Mouse (Mus musculus): ENCODE measurements around the gene Far1. TPM values are rescaled to one million over a fixed set of nuclear protein-coding genes. Genes with fewer than 3 reads are reported as not detected.
A peak's percentile ranks its signal among the peaks of the same experiment; 100 is the strongest.

Far1 gene
- total and polyA plus RNA-seq, 3 experiments: 26.4 to 34.2 TPM; not detected in 1

- Histone ChIP-seq H3K9ac (ENCODE audit: control insufficient read depth, low read depth, low read length, poor library complexity, severe bottlenecking) (peak overlapping the region; percentile 65; the same call in 1 of the 2 replicates), H3K79me2 (ENCODE audit: control insufficient read depth, insufficient read depth, low read length, poor library complexity) (peaks cover 47% of the 10 kb centered on the region), H3K27ac (ENCODE audit: control insufficient read depth, low read depth, low read length) (no peak overlapping the region), H3K36me3 (ENCODE audit: control insufficient read depth in 1 of 2, insufficient read depth in 2 of 2, low read length in 2 of 2) (peaks cover 0 to 59% of the 10 kb centered on the region in 2 experiments; a peak in 2 of 4 replicates), H3K4me1 (ENCODE audit: control insufficient read depth in 1 of 2, insufficient read depth in 2 of 2, low read length in 2 of 2) (peaks cover 12 to 45% of the 10 kb centered on the region in 2 experiments), H3K4me3 (ENCODE audit: control insufficient read depth in 1 of 2, insufficient read depth in 1 of 2, low read depth in 2 of 2, low read length in 2 of 2) (peak overlapping the region in 1 of 2 experiments; percentile 57; a peak in 2 of 4 replicates), H3K9me3 (replicated peaks; ENCODE audit: insufficient read depth, low read length) (no peaks in the 10 kb centered on the region), H3K27me3 (ENCODE audit: control insufficient read depth in 1 of 2, insufficient read depth in 2 of 2, low read length in 2 of 2) (no peaks in the 10 kb centered on the region)
- DNase-seq (ENCODE audit: low read depth, low spot score): peak; percentile 88
- TF ChIP-seq JUND (IDR thresholded peaks at IDR 0.05; ENCODE audit: low read depth, low read length): no peak
- TF ChIP-seq HCFC1 (IDR thresholded peaks at IDR 0.05; ENCODE audit: low read depth, low read length): no peak
- TF ChIP-seq MAX (IDR thresholded peaks at IDR 0.05; ENCODE audit: low read length): no peak
- TF ChIP-seq TAL1 (IDR thresholded peaks at IDR 0.05; ENCODE audit: low read length): no peak
- TF ChIP-seq CHD2 (IDR thresholded peaks at IDR 0.05; ENCODE audit: low read length): no peak
- no peak for TF ChIP-seq SMC3 (IDR thresholded peaks at IDR 0.05; ENCODE audit: low read depth, low read length)
- TF ChIP-seq ZNF384 (IDR thresholded peaks at IDR 0.05; ENCODE audit: low read depth, low read length): peak; percentile 93
- no peak for TF ChIP-seq KAT2A (conservative IDR thresholded peaks at IDR 0.05; ENCODE audit: low read depth, low read length)
- no peak for TF ChIP-seq MYC (IDR thresholded peaks at IDR 0.05; ENCODE audit: low read depth, low read length)
- 0 out of 2 replicates have a peak, but pooled peaks have one; percentile 32 for TF ChIP-seq TBP (IDR thresholded peaks at IDR 0.05; ENCODE audit: low read depth, low read length)
- TF ChIP-seq POLR2A (IDR thresholded peaks at IDR 0.05; ENCODE audit: control insufficient read depth in 1 of 2, insufficient read depth in 1 of 2, low read depth in 1 of 2, low read length in 2 of 2, poor library complexity in 1 of 2): no peak
- no peak for TF ChIP-seq NELFE (IDR thresholded peaks at IDR 0.05; ENCODE audit: low read depth, low read length)
- peak; percentile 38; the same call in 1 of the 2 replicates for TF ChIP-seq MXI1 (IDR thresholded peaks at IDR 0.05; ENCODE audit: low read depth, low read length)
- no peak for TF ChIP-seq ZKSCAN1 (IDR thresholded peaks at IDR 0.05; ENCODE audit: low read depth, low read length)
- no peak for TF ChIP-seq POLR2AphosphoS5 (IDR thresholded peaks at IDR 0.05; ENCODE audit: borderline replicate concordance, low read depth, low read length)
- no peak for TF ChIP-seq BHLHE40 (IDR thresholded peaks at IDR 0.05; ENCODE audit: borderline replicate concordance, low read depth, low read length)
- no peak for TF ChIP-seq GABPA (IDR thresholded peaks at IDR 0.05; ENCODE audit: low read depth, low read length)
- TF ChIP-seq TCF12 (IDR thresholded peaks at IDR 0.05; ENCODE audit: low read depth, low read length): no peak
- peak; percentile 76 for TF ChIP-seq MYB (IDR thresholded peaks at IDR 0.05; ENCODE audit: low read depth, low read length)
- TF ChIP-seq MAZ (IDR thresholded peaks at IDR 0.05; ENCODE audit: low read depth, low read length): no peak
- peak; percentile 77 to 78 for TF ChIP-seq EP300 (IDR thresholded peaks at IDR 0.05; ENCODE audit: low read depth in 1 of 2, low read length in 2 of 2)
- no peak for TF ChIP-seq ZMIZ1 (IDR thresholded peaks at IDR 0.05; ENCODE audit: low read depth, low read length)
- TF ChIP-seq SIN3A (IDR thresholded peaks at IDR 0.05; ENCODE audit: low read length): peak; percentile 88
- TF ChIP-seq POLR2AphosphoS2 (IDR thresholded peaks at IDR 0.05; ENCODE audit: low read length): no peak
- no peak for TF ChIP-seq MEF2A (IDR thresholded peaks at IDR 0.05; ENCODE audit: extremely low read depth, insufficient replicate concordance, low read depth, low read length, poor library complexity, severe bottlenecking)
- no peak for TF ChIP-seq ELF1 (IDR thresholded peaks at IDR 0.05; ENCODE audit: low read depth, low read length)
- TF ChIP-seq RCOR1 (IDR thresholded peaks at IDR 0.05; ENCODE audit: low read depth, low read length): no peak
- no peak for TF ChIP-seq USF2 (IDR thresholded peaks at IDR 0.05; ENCODE audit: borderline replicate concordance in 1 of 2, insufficient read depth in 1 of 2, low read depth in 1 of 2, low read length in 2 of 2)
- TF ChIP-seq CTCF (IDR thresholded peaks at IDR 0.05 in 2 of 3, conservative IDR thresholded peaks at IDR 0.05 in 1 of 3; ENCODE audit: control insufficient read depth in 1 of 3, insufficient read depth in 1 of 3, low read depth in 2 of 3, low read length in 3 of 3, poor library complexity in 1 of 3, severe bottlenecking in 1 of 3): no peak
- peak; percentile 100 for TF ChIP-seq MAFK (IDR thresholded peaks at IDR 0.05; ENCODE audit: borderline replicate concordance, low read depth, low read length)
- 0 out of 2 replicates have a peak, but pooled peaks have one; percentile 26 for TF ChIP-seq CHD1 (IDR thresholded peaks at IDR 0.05; ENCODE audit: low read depth, low read length)
- no peak for TF ChIP-seq GATA1 (IDR thresholded peaks at IDR 0.05; ENCODE audit: low read depth, low read length)
- no peak for TF ChIP-seq RAD21 (IDR thresholded peaks at IDR 0.05; ENCODE audit: low read depth, low read length)
- no peak for TF ChIP-seq USF1 (IDR thresholded peaks at IDR 0.05; ENCODE audit: low read depth, low read length)
- peak; percentile 88 for TF ChIP-seq ETS1 (IDR thresholded peaks at IDR 0.05; ENCODE audit: low read depth, low read length)
- no peak for TF ChIP-seq E2F4 (IDR thresholded peaks at IDR 0.05; ENCODE audit: borderline replicate concordance, low read depth, low read length)
- no peak for TF ChIP-seq ZC3H11A (IDR thresholded peaks at IDR 0.05; ENCODE audit: low read depth, low read length)
- no peak for TF ChIP-seq NRF1 (IDR thresholded peaks at IDR 0.05; ENCODE audit: insufficient read depth, low read depth, low read length, poor library complexity, severe bottlenecking)
Measured at GRCm38 (mm10) chr7:113518419-113518818, 4.8 kb downstream of the Far1 start.
